Mouse (Mus musculus): ENCODE results near the gene 4930469K13Rik.

DNA sequence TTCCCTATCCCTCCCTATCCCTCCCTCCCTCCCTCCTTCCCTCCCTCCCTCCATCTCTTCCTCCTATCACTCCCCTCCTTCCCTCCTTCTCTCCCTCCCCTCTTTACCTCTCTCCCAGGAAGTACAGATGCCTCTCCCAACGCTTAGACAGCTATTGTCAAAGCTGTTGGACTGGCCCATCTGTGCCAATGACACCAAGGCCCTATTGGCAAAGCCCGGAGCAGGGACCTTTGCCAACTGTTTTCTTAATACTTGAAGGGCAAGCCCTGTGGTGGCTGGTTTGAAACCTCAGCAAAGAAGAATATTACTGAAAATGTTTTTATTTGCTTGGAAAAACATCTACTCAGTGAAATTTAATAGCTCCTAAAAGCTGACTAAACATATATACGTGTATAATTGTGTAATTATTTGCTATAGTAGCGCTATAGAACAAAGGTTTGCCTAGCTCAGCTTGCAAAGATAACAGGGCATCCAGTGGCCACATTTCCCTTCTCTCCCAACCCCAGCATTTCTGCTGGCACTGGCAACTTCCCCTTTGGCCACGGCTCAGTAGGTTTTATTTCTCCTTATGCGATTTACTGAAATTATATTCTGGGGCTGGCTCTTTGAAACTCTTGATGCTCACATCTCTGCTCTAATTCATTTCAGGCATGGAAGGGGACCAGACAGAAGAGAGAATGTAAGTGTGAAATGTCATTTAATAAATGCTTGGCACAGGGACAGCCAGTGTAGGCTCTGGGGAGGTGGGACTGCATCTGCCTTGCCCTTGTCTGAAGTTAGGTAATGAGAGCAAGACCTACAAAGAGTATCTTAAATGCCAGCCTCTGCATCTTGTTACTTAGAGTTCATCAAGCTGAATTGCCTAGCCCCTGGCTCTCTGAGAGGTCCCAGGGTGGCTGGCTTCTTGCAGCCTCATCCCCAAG, 18.6 kb downstream of the 4930469K13Rik start:
- no peak for TF ChIP-seq CTCF (IDR thresholded peaks at IDR 0.05)
- TF ChIP-seq EP300 (IDR thresholded peaks at IDR 0.05) = no peak
